Mouse (Mus musculus) cerebellum, postnatal 25 days (tissue): ENCODE measurements around the gene Rfk.

Experiments
- DNase-seq, 2 experiments: peaks; one replicate each; pipeline ENCODE4 v3.0.0; 2021; ENCODE audit warnings: mixed read lengths in 2 of 2

Rfk gene

DNA sequence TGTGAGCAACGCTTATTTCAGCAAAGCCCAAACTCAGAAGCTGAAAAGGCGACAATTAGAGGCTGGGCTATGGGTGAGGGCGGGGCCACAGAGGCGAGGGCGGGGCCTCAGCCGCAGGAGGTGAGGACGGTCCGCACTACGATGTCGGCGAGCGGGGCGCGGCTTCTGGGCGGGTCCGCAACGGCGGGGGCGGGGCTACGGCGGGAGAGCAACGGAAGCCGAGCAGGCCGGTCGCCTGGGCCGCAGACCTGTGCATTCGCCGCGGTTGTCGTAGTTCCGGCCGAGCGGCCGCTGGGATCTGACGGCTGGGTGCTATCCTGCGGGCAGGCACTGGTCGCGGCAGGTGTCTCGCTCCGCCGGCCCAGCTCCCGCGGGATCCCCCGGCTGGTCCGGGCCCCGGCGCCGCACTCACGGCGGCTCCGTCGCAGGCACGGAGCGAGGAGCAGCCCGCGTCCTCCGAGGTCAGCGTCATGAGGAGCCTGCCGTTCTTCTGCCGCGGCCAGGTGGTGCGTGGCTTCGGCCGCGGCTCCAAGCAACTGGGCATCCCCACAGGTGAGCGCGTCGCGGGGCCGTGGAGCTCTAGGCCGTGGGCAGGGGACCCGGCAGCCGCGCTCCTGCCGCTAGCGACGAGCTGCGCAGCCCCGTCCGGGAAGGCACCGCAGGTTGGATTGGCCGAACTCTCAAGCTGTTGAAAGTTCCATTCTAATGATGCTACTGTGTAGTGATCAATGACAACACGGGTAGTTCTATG, at the start of gene Rfk:
Gene Rfk, plus strand, starts transcription at position 203 of the 751 bp plus-strand sequence.
- DNase-seq: peak; percentile 95 to 98

DNA sequence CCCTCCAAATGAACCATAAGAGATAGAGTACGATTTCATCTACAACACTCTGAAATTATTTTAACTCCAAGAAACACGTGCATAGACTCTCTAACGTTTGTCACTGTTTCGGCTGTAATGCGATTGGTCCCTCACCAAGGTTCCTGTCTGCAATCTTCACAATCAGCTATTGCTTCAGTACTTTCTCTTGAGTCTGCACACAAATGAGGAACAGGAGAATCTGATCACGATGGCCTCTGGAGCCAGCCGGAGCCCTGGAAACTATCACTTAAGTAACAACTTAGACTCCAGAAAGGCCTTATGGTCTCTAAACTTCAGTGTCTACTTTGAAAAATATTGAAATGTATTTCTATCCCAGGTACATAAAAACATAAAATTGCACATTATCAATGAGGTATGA, 49.0 kb upstream of the Rfk start:
- no peak for DNase-seq

DNA sequence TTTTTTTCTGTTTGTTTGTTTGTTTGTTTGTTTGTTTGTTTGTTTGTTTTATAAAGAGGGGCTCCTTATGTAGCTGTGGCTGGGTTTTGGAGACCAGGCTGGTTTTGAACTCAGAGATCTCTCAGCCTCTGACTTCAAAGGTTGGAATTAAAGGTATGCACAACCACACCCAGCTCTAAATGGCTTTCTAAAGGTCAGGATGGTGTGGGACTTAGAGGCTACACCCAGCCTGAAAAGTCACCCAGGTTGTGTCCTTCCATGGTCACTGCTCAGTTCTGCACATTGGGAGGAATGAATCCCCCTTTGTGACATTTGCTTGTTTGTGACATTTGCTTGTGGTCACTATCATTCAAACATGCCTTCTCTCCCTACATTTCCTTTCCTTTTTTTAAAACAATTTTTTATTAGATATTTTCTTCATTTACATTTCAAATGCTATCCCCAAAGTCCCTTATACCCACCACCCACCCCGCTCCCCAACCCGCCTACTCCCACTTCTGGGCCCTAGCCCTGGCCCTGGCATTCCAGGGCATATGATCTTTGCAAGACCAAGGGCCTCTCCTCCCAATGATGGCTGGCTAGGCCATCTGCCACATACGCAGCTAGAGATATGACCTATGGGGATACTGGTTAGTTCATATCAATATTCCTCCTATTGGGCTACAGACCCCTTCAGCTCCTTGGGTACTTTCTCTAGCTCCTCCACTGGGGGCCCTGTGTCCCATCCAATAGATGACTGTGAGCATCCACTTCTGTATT, 46.9 kb upstream of the Rfk start:
- DNase-seq: no peak

DNA sequence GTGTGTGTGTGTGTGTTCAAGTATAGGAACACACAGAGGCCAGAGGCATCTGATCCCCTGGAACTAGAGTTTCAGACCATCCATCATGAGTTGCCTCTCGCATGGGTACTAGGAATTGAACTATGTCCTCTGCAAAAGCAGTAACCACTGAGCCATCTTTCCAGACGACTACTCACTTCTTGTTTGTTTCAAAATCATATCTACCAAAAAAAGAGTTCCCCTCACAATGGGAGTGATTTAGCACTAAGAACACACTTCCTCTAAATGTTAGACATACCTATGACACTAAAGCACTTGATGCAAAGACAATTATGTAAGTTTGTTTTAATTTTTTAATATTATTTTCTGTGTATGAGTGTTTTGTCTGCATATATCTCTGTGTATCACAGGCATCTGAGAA, 46.0 kb upstream of the Rfk start:
- DNase-seq: no peak

DNA sequence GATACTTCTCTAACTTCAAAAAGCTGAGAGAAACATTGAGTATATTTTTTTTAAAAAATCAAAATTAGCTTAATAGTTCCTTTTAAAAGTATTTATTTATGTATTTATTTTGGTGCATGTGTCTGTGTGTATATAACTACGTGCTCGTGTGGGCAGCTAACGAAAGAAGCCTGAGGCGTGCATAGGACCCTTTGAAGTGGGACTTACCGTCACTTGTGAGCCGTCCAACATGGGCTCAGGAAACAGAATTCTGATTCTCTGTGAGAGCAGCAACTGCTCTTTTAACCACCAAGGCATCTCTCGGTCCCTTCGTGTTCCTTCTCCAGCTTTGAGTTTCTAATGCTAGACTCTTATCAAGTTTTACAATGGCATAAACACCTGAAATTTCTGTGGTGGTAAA, 40.1 kb upstream of the Rfk start:
- no peak for DNase-seq

DNA sequence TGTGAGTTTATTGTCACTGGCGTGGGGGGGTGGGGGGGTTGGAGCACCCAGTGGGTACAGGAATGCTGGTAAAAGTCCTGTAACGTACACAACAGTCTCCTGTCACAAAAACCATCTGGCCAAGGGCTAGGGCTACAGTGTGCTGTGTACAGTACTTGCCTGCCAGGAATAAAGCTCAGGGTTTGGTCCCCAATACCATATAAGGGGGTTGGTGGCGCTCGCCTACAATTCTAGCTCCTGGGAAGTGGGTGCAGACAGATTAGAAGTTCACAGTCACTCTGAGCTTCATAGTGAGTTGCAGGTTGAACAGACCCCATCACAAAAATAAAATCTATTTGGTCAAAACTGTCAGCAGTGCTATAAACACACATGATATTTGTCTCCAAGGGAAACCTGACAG, 39.5 kb upstream of the Rfk start:
- DNase-seq: no peak

DNA sequence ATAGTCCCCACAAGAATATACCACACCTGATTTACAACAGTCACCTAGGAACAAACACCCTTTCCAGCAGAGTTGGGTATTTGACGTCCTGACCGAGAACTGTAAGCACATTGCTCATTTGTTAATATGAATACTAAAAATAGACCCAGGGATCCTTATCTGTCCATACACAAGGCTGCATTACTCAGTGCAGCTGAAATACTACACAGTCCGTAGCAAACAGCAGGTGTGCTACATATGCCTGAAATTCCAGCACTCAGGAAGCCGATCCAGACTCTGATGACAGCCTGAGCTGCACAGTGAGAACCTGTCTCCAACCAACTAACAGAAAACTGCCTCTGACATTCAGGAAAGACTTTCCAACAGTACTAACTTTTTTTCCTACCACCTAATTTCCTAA, 39.0 kb upstream of the Rfk start:
- DNase-seq: peak; percentile 44 to 53

DNA sequence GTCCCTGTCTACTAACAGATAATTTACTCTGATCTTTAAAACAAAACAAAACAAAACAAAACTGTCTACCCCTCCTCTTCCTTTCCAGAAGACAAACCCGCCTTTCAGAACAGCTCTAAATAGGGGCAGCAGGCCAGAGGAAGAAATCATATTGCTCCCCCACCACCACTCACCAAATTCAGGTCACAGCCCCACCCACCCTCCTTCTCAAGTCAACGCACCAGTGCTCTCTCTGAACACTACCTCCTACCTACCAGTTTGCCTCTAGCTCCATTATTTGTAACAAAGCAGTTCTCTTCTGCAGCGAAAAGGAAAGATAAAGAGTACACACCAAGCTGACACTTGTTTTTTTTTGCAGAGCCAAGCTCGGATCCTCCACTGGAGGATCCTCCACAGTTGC, 38.5 kb upstream of the Rfk start:
- DNase-seq: peak; percentile 28 to 48

DNA sequence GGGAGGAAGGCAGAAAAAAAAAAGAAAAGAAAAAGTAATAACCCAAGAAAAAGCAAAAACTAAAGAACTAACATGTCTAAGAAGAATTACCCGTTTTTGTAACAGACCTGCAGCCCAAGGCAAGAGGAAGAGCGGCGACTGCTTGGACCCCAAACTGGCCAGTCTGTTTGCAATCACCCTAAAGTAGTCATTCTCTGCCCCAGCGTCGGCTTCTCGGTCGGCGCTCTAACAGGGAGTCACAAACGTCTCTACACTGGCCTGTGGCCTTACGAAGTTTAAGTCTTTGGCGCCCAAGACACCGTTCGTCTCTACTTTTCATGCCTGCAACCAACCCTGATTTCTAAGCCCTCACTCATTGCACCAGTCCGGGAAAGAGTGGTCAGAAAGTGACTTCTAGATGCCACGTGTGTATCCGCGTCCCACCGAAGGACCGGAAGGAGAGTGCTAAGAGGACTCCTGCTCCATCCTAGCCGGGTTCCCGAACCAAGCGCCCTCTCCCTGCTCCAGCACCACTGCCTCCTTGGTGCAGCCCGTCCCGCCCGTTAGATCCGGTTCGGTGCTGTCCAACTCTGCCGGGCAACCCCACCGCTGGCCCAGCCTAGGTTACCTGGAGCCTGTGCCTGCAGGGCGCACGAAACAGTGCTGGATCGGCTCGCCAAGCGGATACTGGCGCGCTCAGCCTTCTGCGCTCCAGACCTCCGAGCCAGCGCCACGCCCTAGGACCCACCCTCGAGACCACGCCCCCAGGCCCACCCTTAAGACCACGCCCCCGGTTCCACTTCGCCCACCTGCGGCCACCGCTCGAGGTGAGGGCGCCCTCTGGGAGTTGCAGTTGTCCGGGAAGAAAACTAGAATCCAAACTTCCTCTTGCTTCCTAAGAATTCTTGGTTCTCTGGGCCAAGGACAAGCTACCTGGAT, 37.6 kb upstream of the Rfk start:
- peak; percentile 82 to 89 for DNase-seq

DNA sequence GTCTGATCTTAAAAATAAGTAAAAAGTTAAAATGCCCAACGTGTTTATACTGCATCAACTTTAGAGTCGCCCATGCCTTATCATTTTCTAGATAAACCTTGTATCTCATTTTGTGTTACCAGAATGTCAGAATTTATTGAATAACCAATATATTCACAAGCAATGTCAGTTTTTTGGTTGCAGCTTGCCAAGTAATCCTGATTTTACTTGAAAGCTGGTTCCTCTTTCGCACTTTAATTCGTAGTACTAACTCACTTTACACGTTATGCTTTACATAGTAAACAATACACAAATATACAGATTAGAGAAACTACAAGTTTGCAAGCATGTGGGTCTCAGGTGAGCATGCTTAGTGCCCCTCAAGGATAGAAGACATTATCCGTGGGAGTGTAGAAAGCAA, 36.9 kb upstream of the Rfk start:
- no peak for DNase-seq

DNA sequence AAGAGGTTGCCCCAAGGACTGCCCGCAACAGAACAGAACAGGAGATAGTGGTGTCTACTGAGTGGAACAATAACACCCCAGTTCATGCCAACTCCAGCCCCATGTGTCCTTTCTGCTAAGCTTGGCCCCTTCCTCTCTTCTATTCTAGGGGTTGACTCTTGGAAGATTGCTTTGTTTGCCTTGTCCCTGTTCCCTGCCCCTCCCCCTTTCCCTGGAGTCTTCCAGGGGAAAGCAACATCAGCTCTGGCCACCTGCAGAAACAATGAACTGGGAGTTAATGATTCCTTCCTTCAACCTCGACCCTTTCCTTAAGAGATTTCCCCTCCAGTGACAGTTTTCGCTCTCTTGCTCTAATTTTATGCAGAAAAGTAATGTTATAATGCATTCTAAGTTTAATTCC, 36.5 kb upstream of the Rfk start:
- no peak for DNase-seq

DNA sequence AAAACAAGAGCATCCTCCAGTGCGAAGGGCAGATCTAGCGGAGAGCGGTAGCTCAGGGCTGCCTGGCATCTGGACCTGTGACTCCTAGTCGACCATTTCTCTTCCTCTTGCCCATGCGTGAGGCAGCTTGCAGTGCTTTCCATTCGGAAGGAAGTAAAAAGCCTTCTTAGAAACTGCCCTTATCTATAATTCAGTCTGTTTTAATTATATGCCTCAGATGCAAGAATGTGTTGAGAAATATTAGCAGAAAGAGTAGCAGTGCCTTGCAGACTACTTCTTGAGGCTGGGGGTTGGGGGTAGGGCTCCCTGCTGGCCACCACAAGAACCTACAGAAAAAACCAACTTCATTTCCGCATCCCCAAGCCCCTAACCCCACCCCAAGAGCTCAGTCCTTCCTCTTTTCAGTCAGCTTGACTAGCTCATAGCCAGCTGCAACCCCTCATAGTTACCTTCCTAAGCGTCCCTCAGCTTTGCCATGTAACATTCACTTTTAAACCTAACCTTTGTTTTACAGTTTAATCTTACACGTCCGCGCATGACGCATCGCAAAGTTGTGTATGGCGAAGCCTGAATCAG, 34.4 kb upstream of the Rfk start:
- DNase-seq: no peak

DNA sequence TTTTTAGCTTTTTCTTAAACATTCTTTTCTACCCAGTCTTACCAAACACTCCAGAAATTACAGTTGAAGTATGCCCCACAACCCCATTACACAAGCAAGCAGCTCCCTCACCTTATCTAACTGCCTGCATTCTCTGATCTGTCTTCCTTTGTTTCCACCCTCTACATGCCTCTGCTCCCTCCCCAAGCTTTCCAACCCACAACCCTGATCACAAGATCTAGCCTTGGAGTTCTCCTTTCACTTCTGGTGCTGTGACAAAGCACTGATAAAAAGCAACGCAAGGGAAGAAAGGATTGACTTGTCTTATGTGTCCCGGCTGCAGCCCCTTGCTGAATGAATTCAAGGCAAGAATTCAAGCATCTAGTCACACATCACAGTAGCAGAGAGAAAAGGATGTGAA, 32.7 kb upstream of the Rfk start:
- DNase-seq: no peak

DNA sequence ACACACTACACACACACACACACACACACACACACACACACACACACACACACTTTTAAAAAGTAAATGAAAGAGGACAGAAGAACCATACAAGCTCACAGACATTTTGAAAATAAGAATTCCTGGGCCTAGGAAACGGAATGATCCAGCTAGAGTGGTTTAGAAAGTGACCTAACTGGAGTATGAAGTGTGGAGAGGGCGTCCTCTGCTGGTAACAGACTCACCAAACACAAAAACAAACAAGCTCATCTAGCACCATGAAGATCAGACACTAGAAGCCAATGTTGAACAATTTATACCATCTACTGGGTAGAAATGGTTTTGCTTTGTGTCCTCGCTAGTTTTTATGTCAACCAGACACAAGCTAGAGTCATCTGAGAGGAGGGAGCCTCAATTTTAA, 29.1 kb upstream of the Rfk start:
- DNase-seq: peak; percentile 45 to 66

DNA sequence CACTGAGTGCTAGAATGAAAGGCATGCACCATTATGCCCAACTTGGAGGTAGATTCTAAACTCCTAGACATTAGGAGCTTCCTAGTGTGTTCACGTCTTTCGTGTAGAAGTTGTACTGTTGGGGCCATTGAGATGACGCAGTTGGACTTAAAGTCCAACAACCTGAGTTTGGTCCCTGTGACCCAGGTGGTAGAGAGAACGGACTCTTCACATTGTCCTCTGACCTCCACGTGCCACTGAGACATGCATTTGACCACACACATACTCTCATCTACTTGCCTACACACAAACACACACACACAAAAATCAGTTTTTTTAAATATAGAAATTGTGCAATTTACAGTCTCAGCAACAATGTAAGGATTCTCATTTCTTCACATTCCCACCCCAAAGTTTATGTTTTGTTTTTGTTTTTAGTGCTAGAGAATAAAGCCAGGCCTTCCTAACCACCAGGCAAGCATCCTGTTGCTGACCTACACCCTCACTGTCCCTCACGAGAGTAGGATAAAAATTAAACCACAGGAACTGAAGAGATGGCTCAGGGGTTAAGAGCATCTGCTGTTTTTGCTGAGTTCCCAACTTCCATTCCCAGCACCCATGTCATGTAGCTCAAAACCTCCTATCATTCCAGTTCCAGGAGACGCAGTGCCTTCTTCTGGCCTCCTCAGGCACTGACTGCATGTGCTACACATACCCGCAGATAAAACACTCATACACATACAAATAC, 27.3 kb upstream of the Rfk start:
- DNase-seq: no peak

DNA sequence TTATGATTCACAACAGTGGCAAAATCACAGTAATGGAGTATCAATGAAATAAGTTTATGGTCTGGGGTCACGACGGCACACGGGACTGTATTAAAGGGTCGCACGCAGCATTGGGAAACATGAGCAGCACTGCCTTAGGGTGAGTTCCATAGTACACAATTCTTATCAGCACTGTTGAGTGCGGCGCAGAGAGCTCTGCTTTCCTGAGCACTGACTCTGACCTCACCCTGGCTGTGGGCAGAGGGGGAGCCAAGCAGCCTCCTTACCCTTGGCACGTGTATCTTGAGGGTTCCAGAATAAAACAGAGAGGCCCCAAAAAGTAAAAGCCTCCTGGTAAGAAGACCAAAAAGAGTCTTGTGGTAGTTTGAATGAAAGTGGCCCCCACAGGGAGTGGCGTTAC, 25.3 kb upstream of the Rfk start:
- no peak for DNase-seq

DNA sequence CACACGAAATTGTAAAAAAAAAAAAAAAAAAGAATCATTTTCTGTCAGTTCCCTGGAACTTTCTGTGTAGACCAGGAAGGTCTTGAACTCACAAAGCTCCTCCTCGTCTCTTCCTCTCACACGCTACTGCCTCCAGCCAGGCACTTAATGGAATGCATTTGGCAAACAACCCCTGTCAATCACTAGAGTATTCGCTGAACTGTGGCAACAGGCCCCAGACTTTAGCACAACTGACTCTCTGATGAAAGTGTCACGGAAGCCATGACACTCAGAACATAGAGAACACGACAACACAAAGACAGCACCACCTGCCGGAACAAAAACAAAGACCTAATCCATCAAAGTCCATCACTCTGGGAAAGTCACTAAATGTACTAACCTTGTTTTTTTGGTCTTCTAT, 24.3 kb upstream of the Rfk start:
- DNase-seq: no peak

DNA sequence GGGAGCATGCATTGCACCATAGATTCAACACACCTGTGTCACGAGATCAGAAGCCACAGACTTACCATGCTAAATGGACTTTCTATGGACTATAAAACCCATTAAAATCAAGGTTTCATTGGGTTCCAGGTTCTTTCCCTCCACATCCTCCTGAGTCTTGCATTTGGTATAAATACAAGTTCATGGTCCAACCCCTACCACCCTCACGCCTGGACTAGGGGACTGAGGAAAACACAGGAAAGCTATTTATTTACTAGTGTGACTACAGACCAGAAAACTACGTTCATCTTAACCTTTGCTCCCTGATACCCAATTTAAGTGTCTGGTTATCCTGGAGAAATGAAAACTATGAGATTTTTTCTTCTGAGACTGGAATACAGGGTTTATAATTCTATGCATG, 21.1 kb upstream of the Rfk start, which contains the start of gene Gcnt1:
Gene Gcnt1, minus strand, starts transcription at position 144 of the 400 bp plus-strand sequence.
- DNase-seq: no peak

DNA sequence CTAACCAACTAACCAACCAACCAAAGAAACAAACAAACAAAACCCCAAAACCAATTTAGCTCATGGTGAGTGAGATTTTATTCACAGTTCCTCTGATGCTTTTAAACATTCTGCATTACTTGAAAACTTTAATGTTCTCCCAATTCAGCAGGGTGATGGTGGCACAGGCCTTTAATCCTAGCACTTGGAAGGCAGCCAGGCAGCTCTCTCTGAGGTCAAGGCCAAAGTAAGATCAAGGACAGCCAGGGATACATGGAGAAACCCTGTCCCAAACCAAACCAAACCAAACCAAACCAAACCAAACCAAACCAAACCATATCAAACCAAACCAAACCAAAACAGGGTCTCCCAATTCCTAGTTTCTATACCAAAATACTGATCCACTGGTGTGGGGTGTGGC, 15.0 kb upstream of the Rfk start:
- no peak for DNase-seq

DNA sequence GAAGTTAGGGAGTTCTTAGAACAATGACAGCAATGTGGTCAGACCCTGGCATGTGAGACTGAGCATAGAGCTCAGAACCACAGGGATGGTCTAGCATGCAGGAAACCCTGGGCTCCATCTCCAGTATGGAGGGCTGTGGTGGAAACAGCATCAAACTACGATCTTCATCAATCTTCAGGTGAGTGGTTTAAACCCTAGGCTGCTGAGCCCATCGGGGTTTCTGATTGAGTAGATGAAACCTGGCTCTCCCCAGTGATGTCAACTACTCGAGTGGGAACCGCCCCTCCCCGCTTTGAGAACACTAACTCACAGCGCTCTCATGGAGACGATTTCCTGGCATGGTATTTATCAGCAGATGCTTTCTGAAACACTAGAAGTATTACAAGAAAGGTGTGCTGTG, 13.3 kb upstream of the Rfk start:
- no peak for DNase-seq

DNA sequence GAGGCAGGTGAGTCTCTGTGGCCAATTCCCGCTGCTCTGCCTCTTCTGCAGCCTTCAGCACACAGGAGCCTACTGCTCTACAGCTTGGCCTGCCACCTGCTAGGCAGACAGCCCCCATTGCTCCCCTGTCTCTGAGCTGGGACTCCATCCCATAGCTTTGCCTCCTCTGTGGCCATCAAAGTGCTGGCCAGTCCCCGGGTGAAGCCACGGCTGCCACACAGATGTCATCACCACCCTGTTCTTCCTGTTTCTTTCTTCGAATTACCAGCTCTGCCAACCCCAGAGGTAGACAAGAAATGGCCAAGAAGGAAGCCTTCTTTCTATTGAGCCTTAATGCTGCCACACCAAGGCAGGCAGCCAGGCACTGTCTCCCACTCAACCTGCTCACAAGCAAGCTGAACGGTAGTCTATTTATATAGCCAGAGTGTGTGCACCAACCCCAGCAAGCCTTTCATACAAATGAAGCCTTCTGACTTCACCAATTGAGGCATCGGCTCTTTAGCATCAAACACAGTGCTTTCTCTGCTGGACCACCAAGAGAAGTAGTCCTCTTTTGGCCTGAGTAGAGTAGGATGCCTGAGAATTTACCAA, 10.9 kb upstream of the Rfk start:
- no peak for DNase-seq

DNA sequence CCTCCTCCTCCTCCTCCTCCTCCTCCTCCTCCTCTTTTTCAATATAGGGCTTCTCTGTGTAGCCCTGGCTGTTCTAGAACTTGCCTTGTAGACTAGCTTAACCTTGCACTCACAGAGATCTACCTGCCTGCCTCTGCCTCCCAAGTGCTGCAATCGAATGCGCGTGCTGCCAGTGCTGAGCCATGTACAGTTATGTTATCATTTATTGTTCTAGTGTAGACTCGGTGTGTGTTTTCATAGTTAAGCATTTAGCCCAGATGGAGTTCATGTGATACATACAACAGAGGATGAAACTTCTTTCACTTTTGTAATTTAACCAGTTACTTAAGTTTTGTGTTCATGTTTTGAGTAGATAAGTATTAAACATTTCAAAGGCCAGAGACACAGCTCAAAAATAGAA, 8.8 kb upstream of the Rfk start:
- DNase-seq: no peak
